Mouse (Mus musculus) ZHBTc4 (cell line): ENCODE measurements around the gene Ndst2.

Source experiments
- DNase-seq: peaks from one replicate; pipeline ENCODE4 v3.0.0-alpha.2; 2011; ENCODE audit warnings: low read depth, low spot score

Gene Ndst2

DNA sequence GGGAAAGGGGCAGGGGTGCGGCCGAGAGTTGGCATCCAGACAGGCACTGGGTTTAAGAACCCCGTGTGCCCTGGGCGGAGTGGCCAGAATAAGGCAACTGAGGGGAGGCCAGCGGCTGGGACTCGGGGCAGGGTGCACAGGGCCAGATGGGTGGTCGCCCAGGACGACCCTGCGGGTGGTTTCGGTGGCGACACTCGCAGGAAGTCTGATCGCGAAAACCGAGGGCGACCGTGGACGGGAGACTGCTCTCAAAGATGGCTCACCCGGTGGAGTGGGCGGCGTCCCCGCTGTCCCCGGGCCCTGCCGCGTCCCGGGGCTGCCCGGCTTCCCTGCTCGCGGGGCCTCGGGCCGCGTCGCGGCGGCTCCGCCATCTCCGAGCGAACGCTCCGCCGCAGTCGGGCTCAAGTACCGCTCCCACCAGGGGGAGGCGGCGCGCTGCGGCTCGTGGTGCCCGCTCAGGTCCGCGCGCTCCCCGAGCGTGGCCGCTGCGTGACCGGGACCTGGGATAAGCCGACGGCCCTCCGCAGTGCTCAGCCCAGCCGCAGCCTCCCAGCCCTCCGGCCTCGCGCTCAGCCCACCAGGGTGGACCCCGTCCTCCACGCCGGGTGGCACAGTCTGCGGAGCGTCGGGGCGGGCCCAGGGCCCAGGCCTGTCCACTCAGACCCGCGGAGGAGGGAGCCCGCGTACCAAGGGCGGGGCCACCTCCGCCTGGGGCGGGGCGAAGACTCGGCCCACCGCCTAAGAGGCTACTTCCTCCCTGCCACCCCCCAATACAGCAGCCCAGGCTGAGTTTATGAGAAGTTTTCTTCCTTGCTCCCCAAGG lies at the start of gene Ndst2:
TSS of gene Ndst2 (minus strand) at position 611 of the 823 bp plus-strand sequence.
- peak; percentile 81 for DNase-seq

DNA sequence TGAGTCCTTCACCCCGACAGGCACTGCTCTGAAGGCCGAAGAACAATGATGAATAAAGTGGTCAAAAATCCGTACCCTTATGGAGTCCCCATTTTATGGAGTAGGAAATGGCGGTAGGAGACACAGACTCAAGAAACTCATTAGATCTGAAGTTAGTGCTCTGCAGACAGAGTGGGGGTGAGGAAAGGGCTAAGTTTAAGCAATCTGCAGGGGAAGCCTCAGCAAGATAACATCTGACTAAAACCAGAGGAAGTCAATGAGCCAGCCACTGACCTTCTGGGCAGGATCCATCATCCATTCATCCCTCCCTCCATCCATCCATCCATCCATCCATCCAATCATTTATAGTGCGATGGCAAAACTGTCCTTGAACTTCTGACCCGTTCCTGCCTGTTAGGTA lies 49.2 kb upstream of the Ndst2 start:
- no peak for DNase-seq

DNA sequence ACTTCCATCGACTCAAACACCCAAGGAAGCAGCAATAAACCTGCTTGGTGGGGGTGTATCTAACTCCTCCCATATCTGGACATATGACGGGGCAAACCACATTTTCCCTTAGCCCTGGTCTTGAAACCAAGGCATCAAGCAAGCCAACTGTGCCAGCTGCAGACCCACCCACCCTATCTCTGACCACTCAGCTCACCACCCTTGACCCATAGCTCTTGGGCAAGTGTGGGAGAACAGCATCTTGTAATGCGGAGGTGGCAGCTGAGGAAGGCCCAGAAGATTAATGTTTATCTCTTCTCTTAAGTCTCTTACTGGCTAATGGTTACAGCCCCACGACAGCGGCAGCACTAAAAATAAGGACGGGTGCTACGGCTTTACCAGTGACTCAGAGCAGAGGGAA lies 48.5 kb upstream of the Ndst2 start:
- no peak for DNase-seq

DNA sequence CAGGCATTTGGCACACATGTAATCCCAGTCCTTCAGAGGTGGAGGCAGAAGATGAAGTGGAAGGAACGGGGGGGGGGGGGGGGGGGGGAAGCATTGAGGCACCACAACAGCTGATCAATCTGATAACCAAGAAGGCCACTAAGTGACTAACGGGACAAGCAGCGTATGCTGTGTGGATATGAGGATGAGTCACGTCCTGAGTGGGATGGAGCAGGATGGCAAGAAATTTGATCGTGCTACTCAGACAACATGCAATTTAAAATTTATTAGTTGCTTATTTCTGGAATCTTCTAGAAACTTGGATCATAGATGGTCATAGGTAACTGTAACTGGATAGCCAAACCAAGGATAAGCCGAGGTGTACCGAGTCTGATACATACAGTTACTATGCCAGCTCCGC lies 45.9 kb upstream of the Ndst2 start:
- no peak for DNase-seq

DNA sequence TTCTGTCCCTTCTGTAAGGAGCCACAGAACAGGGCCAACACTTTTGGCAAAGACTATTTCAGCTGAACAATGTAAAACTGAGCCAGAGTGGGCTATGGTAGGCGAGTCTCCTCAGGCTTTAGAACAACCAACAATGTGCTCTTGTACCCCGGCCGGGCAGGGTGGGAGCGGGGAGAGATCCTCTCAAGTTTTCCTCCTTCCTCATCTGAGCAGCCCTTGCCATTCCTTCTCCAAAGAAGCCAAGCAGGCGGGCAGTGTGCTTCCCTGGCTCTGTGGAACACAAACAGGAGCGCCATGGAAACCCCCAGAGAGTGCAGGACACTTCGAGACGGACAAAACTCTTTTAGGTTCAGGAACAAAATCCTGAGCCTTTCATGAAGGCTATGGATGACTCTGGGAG lies 44.1 kb upstream of the Ndst2 start:
- no peak for DNase-seq

DNA sequence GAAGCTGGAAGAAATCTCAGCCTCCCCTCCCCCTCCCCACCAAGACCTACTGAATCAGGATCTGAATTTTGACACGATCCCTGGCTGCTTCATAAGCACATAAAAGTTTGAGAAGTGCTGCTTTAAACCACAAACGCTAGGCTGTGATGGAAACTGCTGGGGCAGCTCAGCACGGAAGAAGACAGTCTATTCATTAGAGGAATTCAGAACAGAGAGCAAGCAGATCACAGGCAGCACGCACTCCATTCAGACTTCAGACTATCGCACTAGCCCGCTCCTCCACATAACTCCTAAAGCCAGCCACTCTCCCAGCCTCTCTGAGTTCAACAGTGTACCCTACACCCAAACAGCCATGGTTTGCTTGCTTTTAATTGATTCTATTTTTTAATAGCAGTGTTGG lies 41.3 kb upstream of the Ndst2 start:
- DNase-seq, result no peak

DNA sequence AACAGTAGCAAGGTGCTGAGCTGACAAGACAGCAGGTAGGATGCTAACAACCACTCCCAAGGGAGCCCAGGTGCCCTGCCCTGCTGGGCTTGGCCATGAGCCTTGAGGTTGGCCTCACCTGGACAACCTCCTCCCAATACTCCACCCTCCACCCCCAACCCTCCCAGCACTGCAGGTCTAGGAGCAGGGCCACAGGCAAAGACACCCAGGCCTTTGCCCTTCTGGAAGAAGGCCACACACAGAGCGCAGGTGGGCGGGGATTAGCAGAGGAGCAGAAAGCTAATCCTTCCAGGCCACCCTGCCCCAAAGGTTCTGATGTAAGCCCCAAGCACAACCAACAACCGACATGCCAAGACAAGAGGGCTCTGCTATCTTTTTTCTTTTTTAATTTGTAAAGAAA lies 39.0 kb upstream of the Ndst2 start:
- no peak for DNase-seq

DNA sequence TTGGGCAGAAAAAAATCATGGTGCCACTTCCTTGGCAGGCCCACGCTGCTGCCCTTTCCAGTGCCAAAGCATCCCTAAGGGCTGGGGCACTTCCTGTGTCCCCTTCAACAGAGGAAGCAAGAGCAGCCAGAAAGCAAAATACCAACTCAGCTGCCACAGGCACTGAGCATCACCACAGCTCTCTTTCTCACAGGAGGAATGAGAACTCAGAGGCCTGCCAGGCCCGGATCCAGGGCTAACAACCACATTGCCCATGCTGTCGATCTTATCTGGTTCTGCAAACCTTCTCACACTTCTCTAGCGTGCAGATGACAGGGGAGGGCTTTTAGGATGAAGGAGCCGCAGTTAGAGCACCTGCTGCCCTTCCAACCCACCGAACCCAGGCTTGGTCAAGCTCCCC lies 38.4 kb upstream of the Ndst2 start:
- no peak for DNase-seq

DNA sequence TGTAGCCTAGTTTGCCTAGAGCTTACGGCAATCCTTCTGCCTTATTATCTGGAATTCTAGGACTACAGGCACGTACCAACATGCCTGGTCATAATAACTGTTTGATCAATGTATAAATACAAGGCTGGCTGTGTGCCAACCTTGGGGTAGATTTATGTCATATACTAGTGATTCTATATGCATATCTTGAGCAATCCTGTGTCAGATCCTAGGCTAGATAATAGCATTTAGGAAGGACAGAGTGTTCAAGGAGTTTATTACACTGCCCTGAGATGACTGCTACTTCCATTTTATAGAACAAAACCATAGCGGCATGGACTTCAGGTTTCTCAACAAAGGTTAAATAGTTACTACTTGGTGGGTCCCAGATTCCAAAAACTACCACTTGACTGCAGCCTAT lies 37.6 kb upstream of the Ndst2 start:
- no peak for DNase-seq

DNA sequence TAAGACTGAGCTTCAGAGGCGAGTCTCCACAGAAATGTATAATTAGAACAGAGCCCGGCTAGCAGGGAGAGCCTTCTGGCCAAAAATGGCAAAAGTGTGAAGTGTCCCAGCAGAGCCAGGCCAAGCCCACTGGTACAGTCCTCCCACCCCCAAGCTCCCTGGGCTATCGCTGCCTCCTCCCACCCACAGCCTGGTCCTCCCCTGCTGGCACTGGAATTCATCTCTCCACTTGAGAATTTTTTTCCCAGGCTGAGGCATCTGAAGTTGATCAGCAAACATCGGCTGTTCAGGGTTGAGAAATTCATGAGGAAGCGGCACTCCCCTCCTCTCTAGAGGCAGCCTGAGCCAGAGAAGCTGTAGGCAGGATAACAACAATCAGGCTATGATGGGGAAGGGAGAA lies 34.2 kb upstream of the Ndst2 start:
- no peak for DNase-seq

DNA sequence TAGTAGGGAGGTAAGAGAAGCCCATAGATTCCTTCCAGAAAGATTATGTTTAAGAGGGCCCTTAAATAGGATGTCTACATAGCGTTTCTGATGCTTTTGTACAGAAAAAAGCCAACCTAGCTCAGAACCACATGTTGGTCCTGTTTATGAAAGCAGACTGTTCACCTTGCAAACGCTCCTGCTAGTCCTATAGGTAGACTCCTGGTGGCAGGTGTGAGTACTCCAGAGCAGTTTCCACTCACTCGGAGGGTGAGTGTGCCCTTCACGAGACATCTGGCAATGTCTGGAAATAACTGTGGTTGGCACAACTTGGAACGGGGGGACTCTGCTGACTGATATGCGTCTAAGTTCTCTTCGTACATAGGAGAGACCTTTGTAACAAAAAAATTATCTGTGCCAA lies 33.6 kb upstream of the Ndst2 start:
- DNase-seq, result no peak

DNA sequence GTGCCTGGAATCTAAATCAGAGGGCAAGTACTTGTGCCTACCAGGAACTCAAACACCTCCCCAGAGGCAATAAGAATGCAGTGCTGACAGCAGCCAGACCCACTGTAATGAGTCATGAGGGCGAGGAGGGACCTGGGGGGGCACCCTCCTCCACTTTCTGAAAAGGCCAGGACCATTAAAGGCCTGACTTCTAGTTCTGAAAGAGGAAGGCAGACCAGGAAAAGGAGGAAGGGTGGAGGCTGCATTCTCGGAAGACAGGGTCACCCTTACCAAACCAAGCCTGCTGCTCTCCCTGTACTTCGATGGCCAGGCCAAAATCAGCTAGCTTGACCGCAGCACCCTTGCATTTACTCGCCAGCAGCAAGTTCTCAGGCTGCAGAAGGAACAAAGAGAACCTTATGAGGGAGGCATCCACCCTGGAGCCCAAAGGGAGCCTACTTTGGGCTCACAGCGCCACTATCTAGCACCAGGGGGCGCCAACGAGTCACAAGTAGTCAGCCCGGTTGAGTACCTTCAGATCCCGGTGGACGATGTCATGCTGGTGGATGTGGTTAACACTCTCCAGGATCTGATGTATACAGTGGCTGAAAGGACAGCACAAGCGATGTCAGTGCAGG lies 31.4 kb upstream of the Ndst2 start:
- peak; percentile 89 for DNase-seq

DNA sequence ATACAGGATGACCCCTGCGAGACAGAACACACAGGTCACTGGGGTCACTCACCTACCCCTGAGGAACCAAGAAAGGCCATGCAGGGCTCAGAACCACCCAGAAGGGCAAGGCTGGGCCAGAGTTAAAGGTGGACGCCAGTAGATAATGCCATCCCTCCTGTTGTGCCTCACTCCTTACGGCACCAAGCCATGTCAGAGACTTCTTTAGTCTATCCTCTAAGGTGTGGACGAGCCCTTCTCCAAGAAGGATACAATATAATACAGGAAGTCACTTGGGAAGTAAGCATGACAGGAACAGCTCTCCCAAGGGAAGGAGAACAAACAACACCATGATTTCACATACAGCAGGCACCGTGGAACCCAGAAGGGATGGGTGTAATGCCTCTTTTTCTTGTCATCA lies 30.6 kb upstream of the Ndst2 start:
- DNase-seq, result no peak

DNA sequence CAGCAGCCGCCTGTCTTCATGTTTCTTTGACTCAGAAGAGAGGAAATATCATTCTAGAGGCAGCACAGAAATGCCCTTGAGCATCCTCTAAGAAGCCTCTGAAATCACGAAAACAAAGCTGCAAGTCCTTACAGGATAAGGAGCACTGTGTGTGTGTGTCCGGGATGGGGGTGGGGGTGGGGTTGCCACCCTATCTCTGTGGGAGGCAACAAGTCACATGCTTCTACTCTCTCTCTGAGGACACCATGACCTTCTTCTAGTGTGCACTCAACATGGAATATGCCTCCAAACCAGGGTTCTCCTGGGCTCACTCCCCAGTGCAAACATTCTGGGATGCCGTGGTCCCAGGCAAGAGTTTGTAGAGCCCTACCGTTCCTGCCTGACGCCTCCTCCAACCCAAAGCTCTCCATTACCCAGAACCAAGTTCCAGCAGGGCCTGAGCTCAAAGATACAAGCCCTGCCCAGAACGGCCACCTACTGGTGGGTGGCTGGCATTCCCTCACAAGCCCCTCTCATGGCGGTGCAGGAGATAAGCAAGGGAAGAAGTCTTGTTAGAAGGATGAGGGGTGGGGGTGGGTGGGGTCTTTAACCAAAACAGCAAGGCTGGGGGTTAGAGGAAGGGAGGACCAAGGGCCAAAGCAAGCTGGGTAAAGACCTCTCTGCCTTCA lies 24.5 kb upstream of the Ndst2 start:
- DNase-seq, result peak; percentile 72

DNA sequence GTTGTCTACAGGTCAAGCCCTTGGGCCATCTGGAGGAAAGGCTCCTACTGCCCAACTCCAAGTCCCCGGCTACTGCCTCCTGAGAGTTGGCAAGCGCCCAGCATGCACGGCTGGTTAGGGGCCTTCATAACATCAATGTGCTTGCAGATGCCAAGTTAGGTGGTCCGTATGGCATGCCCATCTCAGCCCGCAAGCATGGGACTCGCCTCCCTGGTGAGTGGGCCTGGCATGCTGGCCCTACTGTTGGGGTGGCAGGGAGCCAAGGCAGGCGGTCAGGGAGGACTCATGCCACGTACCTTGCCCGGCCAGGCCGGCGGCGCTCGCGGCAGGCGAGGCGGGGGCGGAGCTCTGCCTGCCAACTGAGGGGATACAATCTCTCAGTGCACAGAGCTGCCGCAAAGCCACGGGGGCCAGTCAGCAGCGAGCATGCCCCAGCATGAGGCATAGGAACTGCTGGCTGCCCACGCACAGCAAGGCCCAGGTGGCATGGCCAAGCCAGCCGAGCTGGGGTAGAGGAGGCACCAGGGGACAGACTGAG lies 23.1 kb upstream of the Ndst2 start:
- no peak for DNase-seq

DNA sequence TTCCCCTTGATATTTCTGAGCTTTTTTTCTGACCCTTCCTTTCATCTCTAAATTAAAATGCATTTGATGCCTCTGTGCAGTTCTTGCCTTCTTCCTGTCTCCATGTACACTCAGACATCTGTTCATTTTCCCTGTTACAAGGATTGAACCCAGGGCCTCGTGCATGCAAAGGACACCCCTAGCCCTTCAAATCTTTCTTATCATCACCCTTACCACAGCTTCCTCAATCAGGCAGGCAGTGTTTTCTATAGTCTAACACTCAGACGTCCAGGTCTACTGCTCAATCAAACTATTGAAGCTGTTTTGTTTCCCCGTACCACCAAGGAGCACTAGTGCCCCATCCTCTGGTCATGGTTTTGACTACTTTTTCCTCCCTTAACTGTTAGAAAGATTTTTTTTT lies 19.4 kb upstream of the Ndst2 start:
- DNase-seq, result no peak

DNA sequence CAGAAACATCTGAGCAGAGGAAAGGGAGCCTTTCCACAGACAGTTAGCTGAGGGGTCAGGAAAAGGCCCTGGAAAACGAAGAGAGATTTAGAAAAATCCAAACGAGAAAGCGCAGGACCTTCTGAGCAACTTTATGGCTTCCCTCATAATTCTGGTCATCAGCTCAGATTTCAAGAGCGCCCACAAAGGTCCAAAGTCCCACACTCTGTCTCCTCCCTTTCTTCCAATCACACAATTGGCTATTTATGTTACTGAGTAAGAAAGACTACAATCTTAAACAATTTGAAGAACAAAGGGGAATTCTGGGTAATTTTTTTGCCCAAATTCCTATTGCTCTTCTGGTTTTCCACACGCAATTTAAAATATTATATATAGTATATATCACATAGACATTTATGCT lies 16.1 kb upstream of the Ndst2 start:
- DNase-seq, result no peak

DNA sequence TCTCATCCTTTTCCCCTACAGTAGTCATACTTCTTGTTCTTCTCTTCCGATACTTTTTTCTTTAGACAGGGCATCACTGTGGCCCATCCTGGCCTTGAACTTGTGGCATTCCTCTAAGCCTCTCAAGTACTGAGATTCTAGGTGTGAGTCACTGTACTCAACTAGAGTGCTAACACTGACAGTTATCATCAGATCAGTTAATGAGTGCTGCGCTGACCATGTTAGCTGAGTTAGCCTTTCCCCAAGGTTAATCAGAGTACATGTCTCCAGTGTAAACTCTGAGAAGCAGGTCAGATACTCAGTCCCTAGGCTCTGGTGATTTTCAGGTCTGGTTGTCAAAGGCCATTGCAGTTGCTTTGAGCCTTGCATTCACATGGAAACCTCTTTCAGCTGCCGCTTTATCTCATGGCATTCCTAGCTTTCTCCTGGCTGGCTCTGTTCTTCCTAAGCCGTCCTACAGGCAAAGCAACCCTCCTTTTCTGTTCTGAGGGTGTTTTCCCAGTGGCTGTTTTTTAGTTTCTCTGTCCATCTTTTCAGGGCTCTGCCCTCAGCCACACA lies 15.2 kb upstream of the Ndst2 start:
- DNase-seq, result no peak

DNA sequence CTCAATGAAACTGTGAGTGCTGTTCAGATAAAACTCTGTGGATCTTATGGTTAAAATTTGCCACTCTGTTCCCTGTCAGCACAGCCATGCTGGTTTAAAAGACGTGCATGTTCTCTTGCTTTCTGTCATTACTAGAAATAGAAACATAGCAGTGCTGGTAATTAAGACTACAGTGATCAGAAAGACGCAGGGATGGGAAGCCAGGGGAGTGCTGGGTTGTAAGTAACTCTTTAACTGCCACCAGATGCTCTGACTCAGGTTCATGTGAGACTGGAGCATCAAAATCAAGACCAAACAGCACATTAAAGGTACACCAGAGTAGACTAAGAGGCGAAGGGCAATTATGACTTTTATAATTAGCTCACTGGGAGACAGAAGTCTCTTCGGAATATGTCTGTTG lies 14.0 kb upstream of the Ndst2 start:
- no peak for DNase-seq

DNA sequence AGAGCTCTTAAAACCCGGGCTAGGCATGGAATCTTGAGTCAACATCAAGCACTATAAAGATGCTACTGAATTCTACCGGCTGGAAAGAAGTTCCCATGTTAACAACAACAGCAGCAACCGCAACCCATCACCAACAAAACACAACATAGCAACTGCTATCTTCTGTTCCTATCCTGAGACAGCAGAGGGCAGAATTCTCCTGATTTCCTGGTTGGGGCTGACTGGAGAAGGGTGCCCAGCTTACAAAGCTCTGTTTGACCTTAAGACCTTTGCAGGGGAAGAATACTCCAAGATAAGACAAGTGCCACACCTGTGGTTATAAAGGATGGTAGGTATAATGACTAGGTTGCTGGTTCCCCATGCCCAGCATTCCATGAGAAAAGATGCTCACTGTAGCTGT lies 12.6 kb upstream of the Ndst2 start:
- DNase-seq, result no peak

DNA sequence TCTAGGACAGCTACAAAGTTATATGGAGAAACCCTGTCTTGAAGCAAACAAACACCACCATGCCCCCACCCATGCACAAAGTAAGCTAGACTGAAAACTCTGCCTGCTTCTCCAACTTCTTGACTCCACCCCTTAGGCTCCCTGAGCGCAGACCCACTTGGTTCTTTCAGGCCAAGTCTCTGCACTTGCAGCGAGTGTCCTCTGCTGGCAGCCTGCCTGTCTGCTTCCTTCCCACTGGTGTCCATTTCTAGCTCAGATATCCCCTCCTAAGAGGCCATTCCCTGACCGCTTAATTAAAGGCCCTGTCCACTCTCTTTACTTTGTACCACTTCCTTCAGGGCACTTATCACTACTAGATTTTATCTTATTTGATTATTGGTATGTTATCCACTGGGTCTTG lies 9.3 kb upstream of the Ndst2 start:
- no peak for DNase-seq

DNA sequence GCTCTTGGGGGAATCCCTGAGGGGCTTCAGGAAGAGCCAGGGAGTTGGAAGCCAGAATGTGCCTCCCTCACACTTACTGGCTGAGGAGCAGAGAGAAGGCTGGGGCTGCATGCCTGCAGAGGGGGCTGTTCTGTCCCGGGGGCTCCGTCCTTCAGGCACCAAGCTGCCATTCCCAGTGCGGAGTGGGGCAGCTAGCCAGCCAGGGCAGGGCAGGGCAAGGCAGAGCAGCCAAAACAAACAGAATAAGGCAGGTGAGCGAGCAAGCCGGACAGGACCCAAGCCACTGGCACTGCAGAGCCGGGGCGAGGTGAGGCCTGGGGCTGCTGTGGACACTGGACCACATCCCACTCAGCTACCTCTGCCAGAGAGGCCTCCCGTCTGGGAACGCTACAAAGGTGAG lies 6.9 kb upstream of the Ndst2 start:
- no peak for DNase-seq
